Mouse (Mus musculus): Measurements from ENCODE around the gene Gm17545. TPM values are rescaled to one million over a fixed set of nuclear protein-coding genes. Genes with fewer than 3 reads are reported as not detected.

Gm17545 gene
- polyA plus RNA-seq, 1 experiment from 2014 or later, result not detected

GRCm38 (mm10) chr9:22502972-22503371, 48.9 kb downstream of the Gm17545 start:
- 58% methylated on average over 2 of the region's 2 CpGs for WGBS
- Histone ChIP-seq H3K9me3 (ENCODE audit: control insufficient read depth, low read length) (no peaks in the 10 kb centered on the region), H3K27ac (ENCODE audit: low read length) (no peak overlapping the region), H3K4me2 (ENCODE audit: low read depth, low read length) (no peak overlapping the region), H3K36me3 (ENCODE audit: control insufficient read depth, insufficient read depth, low read length) (no peaks in the 10 kb centered on the region), H3K27me3 (ENCODE audit: control insufficient read depth, insufficient read depth, low read depth, low read length) (no peaks in the 10 kb centered on the region), H3K4me1 (replicated peaks; ENCODE audit: control insufficient read depth, insufficient read depth, low read length) (no peaks in the 10 kb centered on the region), H3K4me3 (ENCODE audit: low read length) (no peak overlapping the region), H3K9ac (ENCODE audit: low read length) (no peak overlapping the region)
- ATAC-seq (ENCODE audit: low read depth), result no peak

DNA sequence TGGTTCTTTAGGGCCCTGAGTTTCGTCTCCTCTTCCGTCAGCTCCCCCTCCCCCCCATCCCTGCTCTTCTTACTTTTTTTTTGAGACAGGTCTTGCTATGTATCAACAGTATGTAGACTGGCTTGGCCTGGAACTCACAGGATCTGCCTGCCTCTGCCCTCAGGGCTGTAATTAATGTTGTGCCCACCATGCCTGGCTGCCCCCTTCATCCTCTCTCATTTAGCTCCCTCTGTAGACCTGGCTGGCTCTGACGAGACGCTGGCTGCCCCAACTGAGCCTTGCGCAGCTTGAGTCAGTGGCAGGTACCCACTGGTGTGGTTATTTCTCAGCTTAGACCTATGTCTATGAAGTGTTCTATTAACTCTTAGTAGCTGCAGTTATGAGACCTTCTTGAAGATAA, 49.5 kb downstream of the Gm17545 start:
- ATAC-seq (ENCODE audit: low read depth), result no peak
- H3K4me2 ChIP-seq (ENCODE audit: low read depth, low read length), result no peak overlapping the region
- H3K27me3 ChIP-seq (ENCODE audit: control insufficient read depth, insufficient read depth, low read depth, low read length), result no peaks in the 10 kb centered on the region
- H3K9me3 ChIP-seq (ENCODE audit: control insufficient read depth, low read length), result no peaks in the 10 kb centered on the region
- no peak overlapping the region for H3K9ac ChIP-seq (ENCODE audit: low read length)
- H3K36me3 ChIP-seq (ENCODE audit: control insufficient read depth, insufficient read depth, low read length), result no peaks in the 10 kb centered on the region
- WGBS, result 85% methylated on average over 5 of the region's 5 CpGs
- H3K4me1 ChIP-seq (replicated peaks; ENCODE audit: control insufficient read depth, insufficient read depth, low read length), result no peaks in the 10 kb centered on the region
- H3K27ac ChIP-seq (ENCODE audit: low read length), result no peak overlapping the region
- no peak overlapping the region for H3K4me3 ChIP-seq (ENCODE audit: low read length)

DNA sequence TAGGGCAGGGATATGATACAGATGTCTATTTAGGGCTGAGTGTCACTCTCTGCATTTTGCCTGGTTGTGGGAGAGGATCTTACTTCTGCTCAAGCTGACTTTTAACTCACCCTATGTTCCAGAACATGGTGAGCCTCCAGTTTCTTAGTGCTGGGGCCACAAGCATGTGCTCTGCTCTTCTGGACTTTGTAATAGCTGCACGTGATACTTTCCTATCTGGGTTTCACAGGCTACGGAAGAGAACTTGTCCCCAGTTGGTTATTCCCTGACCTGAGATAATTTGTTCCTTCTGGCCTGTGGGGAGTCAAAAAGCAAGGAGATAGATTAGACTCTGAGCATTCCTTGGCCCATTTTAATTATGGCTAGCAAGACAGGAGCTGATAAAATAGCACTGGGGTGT, 51.5 kb downstream of the Gm17545 start:
- no peak overlapping the region for H3K27ac ChIP-seq (ENCODE audit: low read length)

More for the DNA sequence above, 51.5 kb downstream of the Gm17545 start:
- Histone ChIP-seq H3K9me3 (ENCODE audit: control insufficient read depth, low read length) (no peaks in the 10 kb centered on the region), H3K9ac (ENCODE audit: low read length) (no peak overlapping the region), H3K36me3 (ENCODE audit: control insufficient read depth, insufficient read depth, low read length) (no peaks in the 10 kb centered on the region), H3K27me3 (ENCODE audit: control insufficient read depth, insufficient read depth, low read depth, low read length) (no peaks in the 10 kb centered on the region), H3K4me2 (ENCODE audit: low read depth, low read length) (no peak overlapping the region), H3K4me3 (ENCODE audit: low read length) (no peak overlapping the region), H3K4me1 (replicated peaks; ENCODE audit: control insufficient read depth, insufficient read depth, low read length) (no peaks in the 10 kb centered on the region)
- WGBS, result 82% methylated on average over 2 of the region's 2 CpGs
- no peak for ATAC-seq (ENCODE audit: low read depth)

Other genes with a start within 250 kb of the Gm17545 start
- gene Zfp809, start 228.6 kb upstream of the Gm17545 start, polyA plus RNA-seq (2015; fragmentation: Nextera tagmentation; extraction: Ambion mirVana), result 23.9 and 26.5 TPM in 2 replicates
- gene Zfp599, start 194.4 kb upstream of the Gm17545 start, polyA plus RNA-seq (2015; fragmentation: Nextera tagmentation; extraction: Ambion mirVana), result 4.3 and 5.3 TPM in 2 replicates
- gene Zfp810, start 146.6 kb upstream of the Gm17545 start, polyA plus RNA-seq (2015; fragmentation: Nextera tagmentation; extraction: Ambion mirVana), result 20.0 and 21.3 TPM in 2 replicates
- gene Anln, start 65.1 kb upstream of the Gm17545 start, polyA plus RNA-seq (2015; fragmentation: Nextera tagmentation; extraction: Ambion mirVana), result 57.9 and 62.8 TPM in 2 replicates
- gene 9530077C05Rik, start 42.8 kb upstream of the Gm17545 start, polyA plus RNA-seq (2015; fragmentation: Nextera tagmentation; extraction: Ambion mirVana), result 4.9 and 7.5 TPM in 2 replicates
- gene Rp9, start 15.5 kb downstream of the Gm17545 start, polyA plus RNA-seq (2015; fragmentation: Nextera tagmentation; extraction: Ambion mirVana), result 60.9 and 64.5 TPM in 2 replicates
- 16.0 TPM in 2 replicates for gene Bbs9, start 21.4 kb downstream of the Gm17545 start, polyA plus RNA-seq (2015; fragmentation: Nextera tagmentation; extraction: Ambion mirVana)